Mouse (Mus musculus) adrenal gland, adult 18-20 months (tissue): ENCODE measurements at regions not wholly inside any gene's neighbourhood (a gene's known extent, or its start where the extent isn't known, plus 50 kb on each side); places are given as distances from the start of the nearest gene placed in this dataset.

ENCODE experiments used
- DNase-seq, 2 experiments: peaks; one replicate each; pipeline ENCODE4 v3.0.0; 2021 to 2022; ENCODE audit warnings: low spot score in 2 of 2

- peak in 1 of 2 experiments; percentile 6 for DNase-seq
Measured at GRCm38 (mm10) chr1:190526634-190527033, 356.1 kb upstream of the Prox1 start.

DNA sequence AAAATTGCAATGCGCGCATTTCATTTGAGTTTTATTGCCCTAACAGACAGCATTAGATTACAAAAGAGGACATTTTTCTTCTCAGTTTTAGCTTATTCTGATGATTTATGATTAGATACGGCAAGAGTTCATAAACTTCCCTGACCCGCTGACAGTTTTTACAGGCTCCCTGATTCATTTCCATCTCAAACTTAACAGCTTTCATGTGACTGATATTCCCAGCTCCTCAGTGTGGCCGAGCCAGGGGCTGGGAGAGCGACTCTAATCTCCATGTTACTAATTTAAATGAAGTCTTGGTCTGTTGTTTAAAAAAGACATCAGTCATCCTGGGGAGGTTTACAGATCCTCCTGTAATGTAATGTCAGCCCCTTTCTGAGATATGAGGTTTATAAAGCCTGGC, 355.5 kb upstream of the Prox1 start:
- DNase-seq: peak in 1 of 2 experiments; percentile 10

DNA sequence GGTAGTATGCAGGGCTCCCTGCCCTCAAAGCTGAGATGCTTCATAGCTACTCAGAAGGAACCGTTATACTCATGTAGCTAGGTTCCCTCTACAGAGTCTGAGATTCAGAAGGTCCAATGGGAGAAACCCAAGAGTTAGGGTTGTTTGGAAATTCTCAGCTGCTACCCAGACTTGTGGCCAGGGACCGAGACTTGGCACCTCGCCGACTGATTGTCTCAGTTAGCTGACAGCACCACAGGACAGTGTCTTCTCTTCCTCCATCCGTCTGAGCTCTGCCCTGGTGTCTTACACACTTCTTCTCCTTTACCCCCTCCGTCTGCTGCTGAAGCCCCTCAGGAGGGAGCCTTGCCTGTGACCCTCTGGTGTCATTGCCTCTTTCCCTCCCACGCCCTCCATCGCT, 329.6 kb upstream of the Prox1 start:
- DNase-seq: no peak

DNA sequence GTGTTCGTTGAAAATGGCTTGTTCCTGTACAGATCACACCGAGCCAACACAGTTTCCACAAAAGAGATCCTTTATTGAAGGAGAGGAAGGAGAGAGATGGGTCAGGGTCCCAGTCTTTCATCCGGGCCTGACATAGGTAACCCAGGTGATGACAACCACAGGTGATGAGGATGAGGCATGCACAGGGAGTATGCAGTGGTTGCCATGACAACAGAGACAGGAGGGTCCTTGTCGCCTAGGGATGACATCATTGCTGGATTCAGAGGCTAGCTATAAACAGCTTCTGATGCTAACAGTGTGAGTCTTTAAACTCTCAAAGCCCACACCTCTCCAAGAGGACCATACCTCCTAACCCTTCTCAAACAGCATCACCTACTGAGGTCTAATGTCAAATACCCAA, 327.0 kb upstream of the Prox1 start:
- no peak for DNase-seq

DNA sequence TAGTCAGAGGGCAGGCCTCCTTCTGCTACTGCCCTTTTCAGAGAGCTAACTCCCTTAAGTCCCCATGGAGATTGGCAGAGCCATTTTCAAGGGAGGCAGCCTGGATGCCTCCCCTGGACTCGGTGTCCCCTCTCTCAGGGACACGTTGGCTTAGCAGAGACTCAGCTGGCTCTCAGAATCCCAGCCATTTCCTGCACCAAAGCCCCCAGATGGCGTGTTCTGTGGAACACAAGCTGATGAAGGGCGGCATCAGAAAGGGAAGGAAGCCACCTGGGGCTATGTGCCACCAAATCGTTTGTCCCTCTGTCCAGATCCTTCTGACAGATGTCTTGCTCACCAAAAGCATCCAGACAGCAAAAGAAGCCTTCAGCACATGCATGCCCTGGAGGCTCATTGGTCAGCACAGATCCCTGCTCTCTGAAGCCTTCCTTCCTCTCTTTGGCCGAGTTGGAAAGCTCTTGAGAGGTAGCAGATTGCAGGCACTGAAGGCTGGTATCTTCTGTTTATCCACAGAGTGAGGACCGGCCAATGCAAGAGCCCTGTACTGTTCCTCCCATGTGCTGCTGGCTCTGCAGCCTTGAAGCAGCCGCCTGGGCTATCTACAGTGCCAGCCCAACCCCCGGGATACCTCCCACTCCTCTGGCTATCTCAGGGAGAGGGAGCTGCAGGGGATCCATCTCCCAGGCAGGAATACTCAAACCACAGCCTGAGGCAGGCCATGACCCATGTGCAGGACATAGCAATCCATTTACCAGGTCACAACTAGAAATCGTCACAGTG, 325.4 kb upstream of the Prox1 start:
- no peak for DNase-seq

GRCm38 (mm10) chr1:190486551-190487104, 316.1 kb upstream of the Prox1 start:
- DNase-seq: no peak

DNA sequence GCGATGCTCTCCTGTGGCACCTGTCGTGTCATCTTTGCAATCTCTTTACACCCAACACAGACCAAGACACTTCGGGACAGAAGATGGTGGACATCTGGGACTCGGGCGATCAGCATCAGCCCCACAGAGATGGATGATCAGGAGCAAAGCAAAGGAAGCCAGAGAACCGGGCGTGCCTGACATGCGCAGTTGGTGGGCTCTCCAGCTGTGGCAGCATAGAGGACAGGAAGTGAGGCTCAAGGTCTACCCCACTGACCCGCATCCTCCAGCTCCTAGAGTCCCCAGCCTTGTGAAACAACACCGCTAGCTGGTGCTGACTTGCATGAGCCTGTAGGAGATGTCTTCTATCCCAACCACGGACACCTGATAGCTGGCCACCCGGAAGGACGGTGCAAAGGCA, 312.9 kb upstream of the Prox1 start:
- no peak for DNase-seq

- no peak for DNase-seq
Measured at GRCm38 (mm10) chr1:190481071-190481470, 310.6 kb upstream of the Prox1 start.

DNA sequence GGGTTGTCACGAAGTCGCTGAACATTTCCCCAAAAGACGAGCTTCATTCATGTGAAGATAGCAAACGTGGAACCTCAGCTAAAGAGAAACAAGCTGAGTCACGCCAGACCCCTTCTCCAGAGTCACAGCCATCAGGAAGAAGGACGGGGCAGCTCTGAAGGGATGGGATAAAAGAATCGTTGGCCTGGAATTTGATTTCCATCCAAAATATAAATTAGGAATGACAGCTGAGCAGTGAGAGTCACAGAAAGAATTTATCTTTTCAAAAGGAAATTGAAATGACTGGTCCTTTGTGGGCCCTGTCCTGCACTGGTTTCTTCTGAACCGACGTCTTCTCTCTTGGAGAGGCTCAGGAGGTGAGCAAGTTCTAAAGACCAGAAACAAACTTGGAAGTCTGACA, 310.1 kb upstream of the Prox1 start:
- no peak for DNase-seq

DNA sequence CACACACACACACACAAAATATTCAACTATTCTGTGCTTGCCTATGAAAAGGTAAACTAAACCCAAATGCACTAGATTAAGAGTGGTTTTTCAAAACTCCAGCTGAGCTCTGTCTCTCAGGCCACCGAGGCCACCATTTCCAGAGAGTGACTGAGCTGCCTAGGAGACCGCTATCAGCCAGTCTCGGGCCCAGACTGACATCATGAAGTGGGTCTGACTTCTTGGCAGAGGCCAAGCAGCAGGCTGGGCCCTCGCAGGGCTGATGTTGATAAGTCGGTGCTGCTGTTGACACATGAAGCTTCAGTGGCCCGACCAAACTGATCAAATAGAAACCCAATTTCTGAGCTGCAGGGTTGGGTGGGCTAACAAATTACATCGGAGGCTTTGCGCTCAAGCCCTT, 302.2 kb upstream of the Prox1 start:
- DNase-seq: no peak

GRCm38 (mm10) chr1:190470336-190470735, 299.8 kb upstream of the Prox1 start:
- no peak for DNase-seq

DNA sequence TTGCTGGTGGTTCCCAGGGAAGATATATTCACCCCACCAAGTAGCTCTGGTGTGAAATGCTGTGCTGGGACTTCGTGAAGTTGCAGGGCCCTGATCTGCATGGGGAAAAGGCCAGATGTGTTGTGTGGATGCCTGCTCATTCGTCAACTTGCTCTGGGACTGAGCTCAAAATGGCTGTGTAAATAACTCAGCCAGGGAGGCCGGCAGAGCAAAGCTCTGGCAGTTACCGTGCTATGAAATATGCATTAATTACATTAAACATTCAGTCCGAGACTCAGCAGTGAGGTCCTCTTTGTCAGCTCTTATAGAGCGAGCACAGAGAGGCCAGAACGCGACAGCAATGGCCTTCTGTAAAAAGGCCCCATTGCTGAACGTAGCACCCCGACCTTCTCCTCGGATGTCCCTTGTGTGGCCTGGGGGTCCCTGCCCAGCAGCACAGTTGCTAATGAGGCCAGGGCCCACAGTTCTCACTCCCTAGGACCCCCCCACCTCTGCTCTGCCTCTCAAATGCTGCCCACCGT, 287.1 kb upstream of the Prox1 start:
- DNase-seq: no peak

DNA sequence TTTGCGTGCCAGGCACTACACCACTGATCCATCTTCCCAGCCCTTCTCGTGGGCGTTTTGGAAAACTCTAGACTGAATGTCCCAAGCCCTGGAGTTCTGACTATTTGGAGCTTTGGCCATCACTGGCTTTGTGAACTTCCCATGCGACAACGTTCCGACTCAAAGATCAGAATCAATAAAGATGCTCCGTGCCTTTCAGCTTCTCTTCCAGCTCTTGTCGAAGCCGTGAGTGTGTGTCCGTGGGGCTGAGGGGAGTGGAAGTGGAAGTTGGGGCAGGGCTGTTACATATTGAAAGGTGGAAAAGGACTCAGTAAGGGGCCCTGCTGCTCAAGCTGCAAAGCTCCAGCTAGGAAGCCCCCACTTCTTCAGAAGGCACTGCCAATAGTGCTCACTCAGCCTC, 283.0 kb upstream of the Prox1 start:
- DNase-seq: no peak

DNA sequence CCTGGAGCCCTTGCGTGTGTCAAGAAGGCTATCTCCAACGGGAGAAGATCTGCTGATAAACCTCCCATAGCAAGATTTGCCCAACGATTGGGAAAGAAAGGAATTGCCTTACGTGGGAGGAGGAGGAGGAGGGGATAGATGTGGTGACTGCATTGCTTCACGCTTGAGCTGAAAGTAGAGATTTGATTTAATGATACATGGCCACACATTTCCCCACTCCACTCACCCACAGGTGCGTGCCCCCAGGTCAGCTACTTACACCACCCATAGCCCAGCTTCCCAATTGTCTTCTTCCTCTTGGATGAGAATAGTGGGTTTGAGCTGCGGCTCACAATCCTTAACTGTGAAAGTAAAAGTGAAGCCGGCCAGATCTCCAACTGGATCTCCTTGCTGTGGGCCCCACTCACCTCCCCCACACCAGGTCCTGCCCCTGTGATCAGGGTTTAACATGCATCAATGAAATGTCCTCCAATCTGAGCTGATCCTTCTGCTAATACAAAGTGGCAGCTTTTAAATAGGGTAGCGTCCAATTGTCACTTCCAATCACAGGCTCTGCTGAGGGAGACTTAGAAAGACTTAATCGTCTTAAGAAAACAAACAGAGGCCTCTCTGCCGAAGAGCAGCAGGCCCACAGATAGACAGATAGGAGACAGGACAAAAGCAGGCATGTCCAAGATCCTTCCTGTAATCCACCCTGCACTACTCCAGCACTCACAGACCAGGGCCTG, 281.8 kb upstream of the Prox1 start:
- no peak for DNase-seq

DNA sequence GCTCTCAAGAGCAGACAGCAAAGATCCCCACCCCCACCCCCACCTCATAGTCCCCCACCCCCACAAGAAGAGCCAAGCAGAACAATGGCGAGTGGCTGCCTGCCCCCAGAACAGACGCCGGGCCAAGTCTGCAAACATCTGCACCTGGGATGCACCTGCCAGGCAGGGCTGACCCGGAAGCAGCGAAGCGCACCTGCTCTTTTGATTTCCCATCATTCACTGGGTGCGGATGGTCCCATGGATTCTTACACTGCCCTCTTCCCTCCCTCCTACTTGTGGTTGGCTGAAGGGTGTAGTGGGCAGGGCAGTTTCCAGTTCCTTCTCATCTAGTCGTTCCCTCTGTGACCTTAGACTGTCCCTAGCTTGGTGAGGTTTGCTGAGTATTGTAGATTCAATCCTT, 277.7 kb upstream of the Prox1 start:
- no peak for DNase-seq

DNA sequence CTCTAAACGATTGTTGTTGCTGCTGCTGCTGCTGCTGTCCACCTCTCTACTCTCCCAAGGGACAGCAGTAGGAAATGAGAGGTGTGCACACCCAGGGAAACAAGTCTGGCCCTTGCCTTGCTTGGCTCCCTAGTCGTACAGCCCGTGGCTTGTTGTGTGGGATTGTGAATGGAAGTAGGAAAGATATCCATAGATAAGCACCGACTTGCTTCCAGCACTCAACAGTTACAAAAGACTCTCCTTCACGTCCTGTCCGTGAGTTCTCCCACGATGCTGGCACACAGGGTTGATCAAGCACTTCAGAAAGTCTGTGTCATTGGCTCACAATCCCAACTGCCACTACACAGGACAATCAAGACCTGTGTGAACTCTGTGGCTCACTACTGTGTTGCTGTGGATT, 276.7 kb upstream of the Prox1 start:
- DNase-seq: no peak

- DNase-seq: no peak
Measured at GRCm38 (mm10) chr1:190446676-190447075, 276.2 kb upstream of the Prox1 start.

GRCm38 (mm10) chr1:190444366-190444765, 273.9 kb upstream of the Prox1 start:
- no peak for DNase-seq

DNA sequence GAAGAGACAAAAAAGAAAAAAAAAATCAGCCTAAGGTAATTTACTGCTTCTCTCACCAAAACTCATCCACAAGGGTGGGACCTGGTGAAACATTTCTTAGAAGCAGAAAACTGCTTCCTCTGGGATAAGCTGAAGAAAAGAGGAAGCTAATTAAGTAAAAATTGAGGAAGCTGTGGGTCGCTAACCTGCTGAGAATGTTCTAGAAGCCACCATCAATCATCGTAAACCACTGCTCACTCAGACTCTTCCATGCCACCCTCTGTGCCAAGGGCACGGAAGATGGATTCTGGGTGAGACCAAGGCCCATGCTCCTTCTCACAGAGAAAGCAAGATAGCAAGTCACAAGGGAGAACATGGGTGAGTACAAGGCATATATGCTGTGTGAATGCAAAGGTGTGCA, 272.7 kb upstream of the Prox1 start:
- DNase-seq: no peak

GRCm38 (mm10) chr1:190442166-190442565, 271.7 kb upstream of the Prox1 start:
- DNase-seq: peak in 1 of 2 experiments; percentile 12

GRCm38 (mm10) chr1:190438789-190439188, 268.3 kb upstream of the Prox1 start:
- DNase-seq: peak in 1 of 2 experiments; percentile 32

GRCm38 (mm10) chr1:190422874-190423273, 252.4 kb upstream of the Prox1 start:
- no peak for DNase-seq
